Mouse (Mus musculus): ENCODE results near the gene Herc1. TPM values are rescaled to one million over a fixed set of nuclear protein-coding genes. Genes with fewer than 3 reads are reported as not detected.

Gene Herc1
- polyA plus RNA-seq, 1 experiment: 62.0 TPM

- peak; percentile 95 to 98 for DNase-seq
- H3K4me1 ChIP-seq (ENCODE audit: control insufficient read depth, insufficient read depth, low read length): peaks cover 49% of the 10 kb centered on the region
- no peaks in the 10 kb centered on the region for H3K27me3 ChIP-seq (ENCODE audit: control insufficient read depth, insufficient read depth, low read length)
- H3K4me3 ChIP-seq (replicated peaks; ENCODE audit: insufficient read depth, low read depth, low read length): peak overlapping the region; percentile 60
- WGBS: under 1% methylated on average over 78 of the region's 78 CpGs
- peak overlapping the region; percentile 92 for H3K27ac ChIP-seq (ENCODE audit: insufficient read depth, low read length)
- TF ChIP-seq POLR2A (IDR thresholded peaks at IDR 0.05; ENCODE audit: borderline replicate concordance, insufficient read depth, low read length) (peak; percentile 65), CTCF (IDR thresholded peaks at IDR 0.05; ENCODE audit: borderline replicate concordance, insufficient read depth, low read depth, low read length) (no peak)
Observed at GRCm38 (mm10) chr9:66511580-66512350, 161.5 kb downstream of the Herc1 start.

- Histone ChIP-seq H3K27me3 (ENCODE audit: control insufficient read depth, insufficient read depth, low read length) (no peaks in the 10 kb centered on the region), H3K4me1 (ENCODE audit: control insufficient read depth, insufficient read depth, low read length) (peaks cover 52% of the 10 kb centered on the region), H3K4me3 (replicated peaks; ENCODE audit: insufficient read depth, low read depth, low read length) (peak overlapping the region; percentile 60), H3K27ac (ENCODE audit: insufficient read depth, low read length) (peak overlapping the region; percentile 91)
- peak; percentile 84 to 86 for DNase-seq
- under 1% methylated on average over 8 of the region's 8 CpGs for WGBS
- TF ChIP-seq CTCF (IDR thresholded peaks at IDR 0.05; ENCODE audit: borderline replicate concordance, insufficient read depth, low read depth, low read length) (no peak; the same call in 1 of the 2 replicates), POLR2A (IDR thresholded peaks at IDR 0.05; ENCODE audit: borderline replicate concordance, insufficient read depth, low read length) (peak; percentile 66; the same call in 1 of the 2 replicates)
Observed at GRCm38 (mm10) chr9:66512351-66512671, 162.1 kb downstream of the Herc1 start.

- H3K27ac ChIP-seq (ENCODE audit: insufficient read depth, low read length): 0 out of 2 replicates have a peak overlapping the region, but pooled peaks have one; percentile 32
Observed at GRCm38 (mm10) chr9:66513150-66513549, 162.9 kb downstream of the Herc1 start.

GRCm38 (mm10) chr9:66513661-66514255 is 163.5 kb downstream of the Herc1 start:
- 51% methylated on average over 4 of the region's 4 CpGs for WGBS
- no peak overlapping the region for H3K4me3 ChIP-seq (replicated peaks; ENCODE audit: insufficient read depth, low read depth, low read length)
- no peak for DNase-seq
- peaks cover 54% of the 10 kb centered on the region for H3K4me1 ChIP-seq (ENCODE audit: control insufficient read depth, insufficient read depth, low read length)
- H3K27me3 ChIP-seq (ENCODE audit: control insufficient read depth, insufficient read depth, low read length): no peaks in the 10 kb centered on the region
- TF ChIP-seq POLR2A (IDR thresholded peaks at IDR 0.05; ENCODE audit: borderline replicate concordance, insufficient read depth, low read length) (no peak), CTCF (IDR thresholded peaks at IDR 0.05; ENCODE audit: borderline replicate concordance, insufficient read depth, low read depth, low read length) (no peak)
- H3K27ac ChIP-seq (ENCODE audit: insufficient read depth, low read length): peak overlapping the region; percentile 41; the same call in 1 of the 2 replicates

More at GRCm38 (mm10) chr9:66513150-66513549, 162.9 kb downstream of the Herc1 start:
- H3K4me1 ChIP-seq (ENCODE audit: control insufficient read depth, insufficient read depth, low read length): peaks cover 56% of the 10 kb centered on the region
- TF ChIP-seq CTCF (IDR thresholded peaks at IDR 0.05; ENCODE audit: borderline replicate concordance, insufficient read depth, low read depth, low read length) (peak; percentile 19; the same call in 1 of the 2 replicates), POLR2A (IDR thresholded peaks at IDR 0.05; ENCODE audit: borderline replicate concordance, insufficient read depth, low read length) (no peak)
- H3K4me3 ChIP-seq (replicated peaks; ENCODE audit: insufficient read depth, low read depth, low read length): no peak overlapping the region
- H3K27me3 ChIP-seq (ENCODE audit: control insufficient read depth, insufficient read depth, low read length): no peaks in the 10 kb centered on the region
- peak; percentile 45 to 53 for DNase-seq

- TF ChIP-seq POLR2A (IDR thresholded peaks at IDR 0.05; ENCODE audit: borderline replicate concordance, insufficient read depth, low read length) (no peak), CTCF (IDR thresholded peaks at IDR 0.05; ENCODE audit: borderline replicate concordance, insufficient read depth, low read depth, low read length) (peak; percentile 53)
- H3K4me1 ChIP-seq (ENCODE audit: control insufficient read depth, insufficient read depth, low read length): peaks cover 52% of the 10 kb centered on the region
- 38% methylated on average over 17 of the region's 17 CpGs for WGBS
- no peak within 1 kb of the TSS for H3K4me3 ChIP-seq (replicated peaks; ENCODE audit: insufficient read depth, low read depth, low read length)
- peak within 1 kb of the TSS; percentile 41 for H3K27ac ChIP-seq (ENCODE audit: insufficient read depth, low read length)
- DNase-seq: peak; percentile 60 to 62
- no peaks in the 10 kb centered on the region for H3K27me3 ChIP-seq (ENCODE audit: control insufficient read depth, insufficient read depth, low read length)
Observed at GRCm38 (mm10) chr9:66514256-66514770, 164.1 kb downstream of the Herc1 start, which contains the start of gene Fbxl22. Gene Fbxl22, minus strand, starts transcription at chr9:66514593.

- WGBS: 63% methylated on average over 2 of the region's 2 CpGs
- no peak overlapping the region for H3K27ac ChIP-seq (ENCODE audit: insufficient read depth, low read length)
- no peak overlapping the region for H3K4me3 ChIP-seq (replicated peaks; ENCODE audit: insufficient read depth, low read depth, low read length)
- no peaks in the 10 kb centered on the region for H3K27me3 ChIP-seq (ENCODE audit: control insufficient read depth, insufficient read depth, low read length)
- TF ChIP-seq POLR2A (IDR thresholded peaks at IDR 0.05; ENCODE audit: borderline replicate concordance, insufficient read depth, low read length): no peak
- no peak for TF ChIP-seq CTCF (IDR thresholded peaks at IDR 0.05; ENCODE audit: borderline replicate concordance, insufficient read depth, low read depth, low read length)
- peak in 1 of 2 experiments; percentile 11 for DNase-seq
- H3K4me1 ChIP-seq (ENCODE audit: control insufficient read depth, insufficient read depth, low read length): peaks cover 46% of the 10 kb centered on the region
Observed at GRCm38 (mm10) chr9:66515115-66515514, 164.9 kb downstream of the Herc1 start.

- TF ChIP-seq POLR2A (IDR thresholded peaks at IDR 0.05; ENCODE audit: borderline replicate concordance, insufficient read depth, low read length) (no peak), CTCF (IDR thresholded peaks at IDR 0.05; ENCODE audit: borderline replicate concordance, insufficient read depth, low read depth, low read length) (no peak)
- peak overlapping the region; percentile 52 for H3K27ac ChIP-seq (ENCODE audit: insufficient read depth, low read length)
- no peaks in the 10 kb centered on the region for H3K27me3 ChIP-seq (ENCODE audit: control insufficient read depth, insufficient read depth, low read length)
- no peak overlapping the region for H3K4me3 ChIP-seq (replicated peaks; ENCODE audit: insufficient read depth, low read depth, low read length)
- DNase-seq: peak in 1 of 2 experiments; percentile 33
- WGBS: 48% methylated on average over 10 of the region's 10 CpGs
- H3K4me1 ChIP-seq (ENCODE audit: control insufficient read depth, insufficient read depth, low read length): peaks cover 40% of the 10 kb centered on the region
Observed at GRCm38 (mm10) chr9:66515680-66516210, 165.5 kb downstream of the Herc1 start.

Data from cerebellum, adult 2 months (tissue).